Mouse (Mus musculus) adrenal gland, adult 18-20 months (tissue): Measurements from ENCODE around the gene Ubox5. TPM values are rescaled to one million over a fixed set of nuclear protein-coding genes. Genes with fewer than 3 reads are reported as not detected.
A peak's percentile ranks its signal among the peaks of the same experiment; 100 is the strongest.
"Not testable (repeated sequence)": the region's sequence is repeated elsewhere in the genome, so short reads cannot be mapped to it uniquely, and the experiment has no call there.

ENCODE experiments used
- DNase-seq, 2 experiments: peaks; one replicate each; pipeline ENCODE4 v3.0.0; 2021 to 2022; ENCODE audit warnings: low spot score in 2 of 2
- long read RNA-seq, 2 experiments: library from polyadenylated mRNA; stranded (forward); transcript quantifications; one replicate each; pipeline ENCODE4 v2.0.0; 2021
- total RNA-seq, 2 experiments: library from RNA; stranded (reverse); gene quantifications; 1 replicate in 1 of 2; 2 replicates in 1 of 2; pipeline ENCODE4 v1.2.3; 2021

The Ubox5 gene
- total RNA-seq: 1 to 10 TPM; 5.9 to 6.9 TPM
- long read RNA-seq, experiment 1, partial matches to known transcripts: 1 of 22 reads
- long read RNA-seq, experiment 1, other reads (novel, unspliced or antisense): 20 of 22 reads
- long read RNA-seq, experiment 2, partial matches to known transcripts: 3 of 27 reads
- long read RNA-seq, experiment 2, other reads (novel, unspliced or antisense): 24 of 27 reads

- DNase-seq: peak; percentile 93 to 97
Measured at GRCm38 (mm10) chr2:130629839-130630203, at the start of gene Ubox5, which contains the start of gene Fastkd5. Gene Ubox5, minus strand, starts transcription at chr2:130630038. Gene Fastkd5, minus strand, starts transcription at chr2:130630027.

GRCm38 (mm10) chr2:130679154-130679553 is 49.3 kb upstream of the Ubox5 start:
- DNase-seq: no peak

GRCm38 (mm10) chr2:130677211-130677610 is 47.4 kb upstream of the Ubox5 start:
- DNase-seq: no peak

GRCm38 (mm10) chr2:130667559-130667958 is 37.7 kb upstream of the Ubox5 start, which contains the start of gene Itpa:
Gene Itpa, plus strand, starts transcription at chr2:130667610.
- peak; percentile 70 to 77 for DNase-seq

GRCm38 (mm10) chr2:130664102-130664701 is 34.4 kb upstream of the Ubox5 start, which contains the start of gene Ddrgk1:
Gene Ddrgk1, minus strand, starts transcription at chr2:130664659.
- peak; percentile 88 to 91 for DNase-seq

GRCm38 (mm10) chr2:130663342-130663741 is 33.5 kb upstream of the Ubox5 start:
- DNase-seq: no peak

GRCm38 (mm10) chr2:130658530-130658929 is 28.7 kb upstream of the Ubox5 start:
- DNase-seq: no peak

GRCm38 (mm10) chr2:130657541-130657940 is 27.7 kb upstream of the Ubox5 start:
- DNase-seq: no peak

GRCm38 (mm10) chr2:130656536-130656935 is 26.7 kb upstream of the Ubox5 start:
- no peak for DNase-seq

GRCm38 (mm10) chr2:130655660-130656339 is 26.0 kb upstream of the Ubox5 start:
- DNase-seq: no peak

- no peak for DNase-seq
Measured at GRCm38 (mm10) chr2:130653760-130654159, 23.9 kb upstream of the Ubox5 start.

- no peak for DNase-seq
Measured at GRCm38 (mm10) chr2:130653303-130653702, 23.5 kb upstream of the Ubox5 start.

- not testable (repeated sequence) for DNase-seq
Measured at GRCm38 (mm10) chr2:130649028-130649427, 19.2 kb upstream of the Ubox5 start.

- DNase-seq: no peak
Measured at GRCm38 (mm10) chr2:130645198-130645597, 15.4 kb upstream of the Ubox5 start.

GRCm38 (mm10) chr2:130642684-130643369 is 13.0 kb upstream of the Ubox5 start, which contains the start of gene Lzts3:
Gene Lzts3, minus strand, starts transcription at chr2:130642803.
- peak; percentile 95 to 96 for DNase-seq

GRCm38 (mm10) chr2:130642197-130642660 is 12.4 kb upstream of the Ubox5 start:
- DNase-seq: no peak

- no peak for DNase-seq
Measured at GRCm38 (mm10) chr2:130641351-130642025, 11.7 kb upstream of the Ubox5 start.

- DNase-seq: no peak
Measured at GRCm38 (mm10) chr2:130639276-130639675, 9.4 kb upstream of the Ubox5 start.

GRCm38 (mm10) chr2:130638101-130638611 is 8.3 kb upstream of the Ubox5 start:
- peak in 1 of 2 experiments; percentile 32 for DNase-seq

- DNase-seq: no peak
Measured at GRCm38 (mm10) chr2:130635847-130636246, 6.0 kb upstream of the Ubox5 start.
